Mouse (Mus musculus) T-cell, adult 2 months (primary cell): ENCODE data around the gene Arid1b.
A peak's percentile ranks its signal among the peaks of the same experiment; 100 is the strongest.

ENCODE experiments used
- DNase-seq: peaks from one replicate; pipeline ENCODE4 v3.0.0; 2022; ENCODE audit warnings: low spot score

Arid1b gene

GRCm38 (mm10) chr17:4993840-4994503 lies at the start of gene Arid1b:
Gene Arid1b (plus strand): TSS chr17:4994332.
- peak; percentile 82 for DNase-seq

- DNase-seq, result no peak
Observed at GRCm38 (mm10) chr17:4945311-4945751, 48.8 kb upstream of the Arid1b start.

GRCm38 (mm10) chr17:4945871-4946331 lies 48.2 kb upstream of the Arid1b start:
- no peak for DNase-seq

- DNase-seq, result no peak
Observed at GRCm38 (mm10) chr17:4946421-4946974, 47.6 kb upstream of the Arid1b start.

DNA sequence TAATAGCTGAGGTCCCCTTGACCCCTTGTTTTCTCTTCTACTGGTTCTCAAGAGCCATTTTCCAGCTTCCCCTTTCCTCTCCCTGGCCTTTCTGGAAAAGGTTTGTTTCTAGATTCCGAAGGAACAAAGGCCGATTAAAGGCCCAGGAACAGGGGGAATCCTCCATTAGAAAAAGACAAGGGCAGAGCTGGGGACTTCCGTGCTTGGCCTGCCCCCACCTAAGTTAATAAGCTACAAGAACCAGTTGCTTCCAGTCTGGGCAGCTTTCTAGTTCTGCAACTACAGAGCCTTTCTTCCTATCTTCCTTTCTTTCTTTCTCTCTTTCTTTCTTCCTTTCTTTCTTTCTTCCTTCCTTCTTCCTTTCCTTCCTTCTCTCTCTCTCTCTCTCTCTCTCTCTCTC lies 47.1 kb upstream of the Arid1b start:
- no peak for DNase-seq

GRCm38 (mm10) chr17:4947439-4947838 lies 46.7 kb upstream of the Arid1b start:
- no peak for DNase-seq

GRCm38 (mm10) chr17:4948501-4948900 lies 45.6 kb upstream of the Arid1b start:
- no peak for DNase-seq

GRCm38 (mm10) chr17:4954431-4954830 lies 39.7 kb upstream of the Arid1b start:
- no peak for DNase-seq

DNA sequence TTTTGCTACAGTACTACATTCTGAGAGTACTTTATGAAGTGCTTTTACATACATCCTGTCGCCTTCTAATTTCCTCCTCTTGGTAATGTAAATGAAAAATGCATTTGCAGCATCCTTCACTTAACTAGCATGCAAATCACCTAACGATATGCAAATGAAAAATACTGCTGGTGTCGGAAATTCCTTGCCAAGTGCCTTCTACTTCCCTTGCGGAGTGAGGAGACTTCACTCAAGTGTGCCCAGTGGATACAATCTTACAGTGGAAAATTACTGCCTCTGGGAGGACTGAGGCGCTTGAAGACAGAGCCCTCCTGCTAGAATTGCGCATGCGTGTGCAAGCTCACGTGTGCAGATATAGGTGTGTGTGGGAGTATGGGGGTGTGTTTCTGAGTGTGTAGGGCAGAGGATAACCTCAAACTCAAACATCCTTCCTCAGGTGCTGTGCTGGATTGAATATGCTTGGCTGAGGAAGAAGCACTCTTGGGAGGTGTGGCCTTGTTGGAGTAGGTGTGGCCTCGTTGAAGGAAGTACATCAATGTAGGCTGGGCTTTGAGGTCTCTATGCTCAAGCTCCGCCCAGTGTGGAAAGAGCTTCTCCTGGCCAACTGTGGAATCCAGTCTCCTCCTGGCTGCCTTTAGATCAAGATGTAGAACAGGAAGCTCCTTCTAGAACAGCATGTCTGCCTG lies 29.8 kb upstream of the Arid1b start:
- DNase-seq, result no peak

DNA sequence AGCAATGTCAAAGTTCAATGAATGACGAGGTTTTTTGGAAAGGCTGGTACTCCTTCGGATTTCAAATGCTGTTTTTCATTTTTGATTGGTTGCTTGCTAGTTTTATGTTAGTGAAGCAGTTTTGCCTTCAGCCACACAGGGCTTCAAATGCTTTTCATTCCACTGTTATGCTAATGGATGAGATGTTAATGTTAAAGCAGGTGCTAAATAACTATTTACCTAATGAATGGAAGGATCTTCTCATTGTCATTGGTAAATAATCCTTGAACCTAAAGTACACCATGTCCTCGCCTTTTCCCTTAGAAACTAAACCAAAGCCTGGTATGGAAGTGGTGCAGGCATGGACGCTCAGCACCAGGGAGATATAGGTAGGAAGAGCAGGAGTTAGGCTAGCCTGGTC lies 26.9 kb upstream of the Arid1b start:
- DNase-seq, result no peak

DNA sequence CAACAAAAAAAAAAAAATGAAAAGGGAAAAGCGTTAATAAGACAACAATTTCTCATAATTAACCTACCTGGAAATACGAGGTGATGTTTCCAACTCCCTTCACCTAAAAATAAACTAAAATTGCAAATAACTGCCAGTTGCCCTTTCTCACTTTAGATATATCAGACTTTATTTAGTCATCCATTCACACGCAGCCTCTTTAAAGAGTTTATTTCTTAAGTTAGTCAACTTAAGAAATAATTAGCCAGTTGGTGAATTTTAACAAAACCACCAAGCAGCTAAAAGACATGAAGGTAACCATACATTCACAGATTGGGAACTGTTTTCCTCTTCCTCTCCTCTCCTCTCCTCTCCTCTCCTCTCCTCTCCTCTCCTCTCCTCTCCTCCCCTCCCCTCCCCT lies 26.1 kb upstream of the Arid1b start:
- DNase-seq, result no peak

DNA sequence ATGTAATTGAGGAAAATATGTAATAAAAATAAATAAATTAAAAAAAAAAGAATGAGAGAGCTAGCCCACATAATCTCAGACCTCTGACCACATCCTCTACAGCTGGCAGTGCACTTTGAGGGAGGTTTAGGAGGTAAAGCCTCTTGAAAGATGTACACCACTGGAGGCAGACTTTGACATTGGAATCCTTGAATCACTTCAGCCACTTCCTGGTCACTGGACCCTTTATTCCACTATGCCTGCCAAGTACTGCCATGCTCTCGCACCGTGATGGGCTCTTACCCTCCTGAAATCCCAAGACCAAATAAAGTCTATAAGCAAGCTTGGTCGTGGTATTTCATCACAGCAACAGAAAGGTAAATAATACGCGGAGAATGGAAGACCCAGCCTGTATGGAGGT lies 25.3 kb upstream of the Arid1b start:
- DNase-seq, result no peak

DNA sequence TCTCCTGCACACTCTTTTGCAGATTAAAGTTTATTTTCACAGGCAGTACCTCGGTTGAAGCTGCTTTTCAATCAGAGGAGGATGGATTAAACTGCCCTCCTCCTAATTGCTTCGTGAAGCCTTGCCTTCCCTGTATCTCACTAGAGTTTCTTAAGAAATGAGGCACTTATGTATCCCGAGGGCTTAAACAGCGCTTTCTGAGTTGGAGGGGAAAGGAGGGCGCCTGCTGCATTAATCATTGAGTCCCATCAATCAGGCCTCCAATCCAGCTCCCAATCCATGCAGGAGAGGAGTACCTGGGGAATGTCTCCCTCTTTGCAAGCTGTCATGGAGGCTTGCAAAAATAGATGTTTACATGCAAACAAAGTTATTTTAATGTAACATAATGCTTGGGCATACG lies 21.9 kb upstream of the Arid1b start:
- DNase-seq, result no peak

DNA sequence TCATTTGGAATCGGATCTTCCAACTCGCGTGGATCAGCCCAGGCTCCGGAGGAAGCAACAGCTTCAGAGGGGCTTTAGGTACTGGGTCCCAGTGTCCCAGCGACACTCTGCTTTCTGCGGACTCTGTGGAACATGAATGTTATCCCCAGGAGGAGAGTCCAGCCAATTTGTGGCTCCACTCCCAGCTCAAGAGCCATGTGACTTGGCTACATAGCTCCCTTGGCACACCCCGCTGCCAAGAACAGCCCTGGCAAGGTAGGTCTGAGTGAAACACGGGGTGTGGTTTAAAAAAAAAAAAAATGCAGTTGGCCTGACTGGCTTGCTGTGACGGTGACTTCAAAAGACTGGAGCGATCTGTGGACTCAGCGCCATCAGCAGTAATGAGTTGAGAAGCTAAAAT lies 19.4 kb upstream of the Arid1b start:
- no peak for DNase-seq

DNA sequence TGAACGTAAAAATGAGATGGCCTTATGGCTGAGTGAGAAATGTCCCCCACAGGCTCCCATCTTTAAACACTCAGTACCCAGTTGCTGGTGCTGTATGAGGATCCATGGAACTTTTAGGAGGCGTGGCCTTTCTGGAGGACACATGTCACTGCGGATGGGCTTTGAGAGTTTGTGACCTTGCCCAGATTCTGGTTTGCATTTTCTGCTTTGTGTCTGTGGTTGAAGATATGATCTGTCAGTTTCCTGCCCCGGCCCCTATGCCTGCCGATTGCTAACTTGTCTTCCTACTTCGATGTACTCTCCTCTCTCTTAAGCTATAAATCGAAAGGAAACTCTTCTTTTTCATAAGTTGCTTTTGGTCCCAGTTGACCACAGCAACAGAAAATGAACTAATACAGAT lies 14.0 kb upstream of the Arid1b start:
- DNase-seq, result peak; percentile 52

DNA sequence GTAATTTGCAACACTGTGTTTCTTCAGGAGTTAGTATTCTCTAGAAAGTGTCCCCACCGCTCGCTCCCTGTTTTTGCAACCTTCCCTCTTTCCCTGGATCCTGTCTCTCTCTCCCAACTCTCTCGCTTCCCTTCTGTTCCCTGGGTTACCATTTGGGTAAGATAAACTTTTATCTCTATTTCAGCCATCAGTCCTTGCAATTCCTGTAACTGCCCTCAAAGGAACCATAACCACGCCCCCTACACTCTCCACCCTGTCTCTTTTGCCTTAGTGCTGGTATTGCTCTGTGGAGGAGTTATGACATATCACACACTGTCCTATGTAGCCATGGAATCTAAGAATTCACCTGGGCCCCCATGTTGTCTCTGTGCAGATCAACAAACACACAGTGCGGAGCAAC lies 11.3 kb upstream of the Arid1b start:
- no peak for DNase-seq

- no peak for DNase-seq
Observed at GRCm38 (mm10) chr17:4984691-4985090, 9.4 kb upstream of the Arid1b start.

- no peak for DNase-seq
Observed at GRCm38 (mm10) chr17:4990911-4991560, 3.1 kb upstream of the Arid1b start.

DNA sequence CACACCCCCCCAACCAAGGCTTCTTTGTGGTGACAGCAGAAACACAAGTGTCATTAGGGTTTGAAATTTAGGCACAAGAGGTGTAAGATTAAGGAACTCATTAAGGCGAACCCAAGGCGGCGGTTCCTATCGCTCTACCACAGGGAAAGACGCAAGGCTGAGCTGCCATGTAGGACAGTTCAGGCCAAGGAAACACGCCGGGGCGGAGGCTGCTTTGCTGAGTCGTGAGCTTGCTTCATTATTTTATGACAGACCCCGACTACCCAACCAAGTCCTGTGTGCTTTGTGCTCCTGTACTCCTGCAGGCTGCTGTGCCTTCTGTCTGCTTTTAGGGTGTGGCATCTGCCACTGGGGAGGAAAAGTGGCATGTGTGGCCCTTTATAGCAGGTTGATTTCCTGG lies 2.5 kb upstream of the Arid1b start:
- no peak for DNase-seq

- DNase-seq, result peak; percentile 15
Observed at GRCm38 (mm10) chr17:4993497-4993839, 664 bp upstream of the Arid1b start.

- DNase-seq, result no peak
Observed at GRCm38 (mm10) chr17:4994504-4994812, 326 bp downstream of the Arid1b start.

DNA sequence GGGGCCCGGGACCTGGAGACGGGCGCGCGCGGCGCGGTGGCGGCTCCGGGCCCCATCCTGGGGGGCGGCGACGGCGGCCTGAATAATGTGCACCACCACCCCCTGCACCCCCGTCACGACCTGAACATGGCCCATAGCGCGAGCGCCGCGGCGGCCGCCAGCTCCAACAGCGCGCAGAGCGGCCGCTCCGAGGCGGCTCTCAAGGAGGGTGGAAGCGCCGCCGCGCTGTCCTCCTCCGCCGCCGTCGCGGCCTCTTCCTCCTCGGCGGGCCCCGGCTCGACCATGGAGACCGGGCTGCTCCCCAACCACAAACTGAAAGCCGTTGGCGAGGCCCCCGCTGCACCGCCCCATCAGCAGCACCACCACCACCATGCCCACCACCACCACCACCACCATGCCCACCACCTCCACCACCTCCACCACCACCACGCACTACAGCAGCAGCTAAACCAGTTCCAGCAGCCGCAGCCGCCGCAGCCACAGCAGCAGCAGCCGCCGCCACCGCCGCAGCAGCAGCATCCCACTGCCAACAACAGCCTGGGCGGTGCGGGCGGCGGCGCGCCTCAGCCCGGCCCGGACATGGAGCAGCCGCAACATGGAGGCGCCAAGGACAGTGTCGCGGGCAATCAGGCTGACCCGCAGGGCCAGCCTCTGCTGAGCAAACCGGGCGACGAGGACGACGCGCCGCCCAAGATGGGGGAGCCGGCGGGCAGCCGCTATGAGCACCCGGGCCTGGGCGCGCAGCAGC lies 855 bp downstream of the Arid1b start:
- peak; percentile 69 for DNase-seq
